ENCODE assay signal across 8 mouse cellular contexts in the genomic region with DNA sequence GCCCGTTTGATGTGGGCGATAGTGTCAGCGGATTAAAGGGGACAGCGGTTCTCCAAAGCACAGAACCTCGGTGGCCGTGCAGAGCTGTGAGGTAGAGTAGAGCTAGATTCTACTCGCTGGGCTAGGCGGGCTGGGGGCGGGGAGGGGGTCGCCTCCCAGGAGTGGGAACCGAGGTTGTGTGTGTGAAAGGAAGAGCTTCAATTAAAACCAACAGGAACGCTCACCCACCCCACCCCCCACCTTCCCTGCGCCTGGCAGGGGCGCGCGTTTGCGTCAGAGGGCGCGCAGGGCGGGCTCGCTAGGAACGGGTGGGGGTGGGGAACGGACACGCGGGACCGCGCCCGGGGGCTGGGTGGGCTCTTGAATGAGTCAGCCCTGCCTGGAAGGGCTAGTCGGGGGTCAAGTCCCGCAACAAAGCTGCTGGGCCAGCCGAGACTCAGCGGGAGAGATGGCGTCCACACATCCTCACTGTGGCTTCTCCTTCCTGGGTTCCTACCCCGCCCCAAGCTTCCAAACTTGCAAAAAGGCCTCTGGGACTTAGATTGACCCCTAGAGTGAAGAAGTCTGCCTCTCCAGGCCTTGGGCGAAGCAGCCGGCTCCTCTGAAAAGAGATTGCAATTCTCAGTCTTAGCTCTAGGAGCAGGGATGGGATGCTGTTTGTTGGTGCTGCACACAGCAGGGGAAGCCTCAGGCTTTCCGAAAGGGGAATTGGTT. TPM values are rescaled to one million over a fixed set of nuclear protein-coding genes. Genes with fewer than 3 reads are reported as not detected.
DNase-seq lines count a peak whose midpoint lies in the region; ATAC-seq and TF ChIP-seq lines count a peak whose summit lies in the region.

No protein-coding gene starts in this region.

- peak overlapping the region; percentile 37 for H3K4me3 ChIP-seq in spleen, adult 2 months (ENCODE audit: extremely low read depth, insufficient read depth, insufficient read length)
- peak overlapping the region; percentile 60 for H3K4me3 ChIP-seq in lung, embryonic 16.5 days (ENCODE audit: low read length)

- no peaks in the 10 kb centered on the region for H3K36me3 ChIP-seq in spleen, adult 2 months (ENCODE audit: control insufficient read depth, insufficient read depth, low read length)
- no peaks in the 10 kb centered on the region for H3K36me3 ChIP-seq in lung, embryonic 16.5 days (ENCODE audit: control insufficient read depth, insufficient read depth, low read length)

- TF ChIP-seq POLR2A in spleen, adult 2 months (IDR thresholded peaks at IDR 0.05; ENCODE audit: low read depth, low read length): no peak

- peak overlapping the region; percentile 57; the same call in 1 of the 2 replicates for H3K27ac ChIP-seq in spleen, adult 2 months (ENCODE audit: insufficient read depth, low read length)
- peak overlapping the region; percentile 74 for H3K27ac ChIP-seq in lung, embryonic 16.5 days (ENCODE audit: low read length)

- peak; percentile 36 for ATAC-seq in lung, embryonic 16.5 days (ENCODE audit: low read depth)

- peaks cover 23% of the 10 kb centered on the region for H3K27me3 ChIP-seq in spleen, adult 2 months (ENCODE audit: control insufficient read depth, insufficient read depth, low read length)
- H3K27me3 ChIP-seq in lung, embryonic 16.5 days (ENCODE audit: control insufficient read depth, insufficient read depth, low read depth, low read length): peaks cover 30% of the 10 kb centered on the region

- H3K4me2 ChIP-seq in lung, embryonic 16.5 days (ENCODE audit: low read depth, low read length): peak overlapping the region; percentile 82

- DNase-seq in spleen, adult 2 months (ENCODE audit: low read depth in 1 of 2, low spot score in 2 of 2): no peak
- no peak for DNase-seq in spleen, adult 12 weeks (ENCODE audit: low spot score)
- DNase-seq in cerebellum, adult 8-10 months: peak; percentile 78
- DNase-seq in heart, adult 18-20 months: peak; percentile 51 to 61
- DNase-seq in kidney, postnatal 14 days: peak; percentile 37
- DNase-seq in right cerebral cortex, postnatal 36 days (ENCODE audit: low spot score in 2 of 2): peak; percentile 69 to 80
- no peak for DNase-seq in thymus, postnatal 14 days

- 4% methylated on average over 37 of the region's 37 CpGs for WGBS in spleen, adult 2 months
- under 1% methylated on average over 34 of the region's 37 CpGs for WGBS in lung, embryonic 16.5 days

- H3K4me1 ChIP-seq in spleen, adult 2 months (ENCODE audit: control insufficient read depth, insufficient read depth, insufficient read length): no peaks in the 10 kb centered on the region
- H3K4me1 ChIP-seq in lung, embryonic 16.5 days (replicated peaks; ENCODE audit: control insufficient read depth, insufficient read depth, low read length): no peaks in the 10 kb centered on the region; the same call in 1 of the 2 replicates

- no peaks in the 10 kb centered on the region for H3K9me3 ChIP-seq in lung, embryonic 16.5 days (ENCODE audit: control insufficient read depth, low read length)

- H3K9ac ChIP-seq in lung, embryonic 16.5 days (ENCODE audit: low read length): peak overlapping the region; percentile 60

- TF ChIP-seq CTCF in spleen, adult 2 months (IDR thresholded peaks at IDR 0.05; ENCODE audit: extremely low read depth, insufficient read depth, insufficient read length, insufficient replicate concordance): no peak

RNA-seq across cellular contexts. Expression of a gene that starts 3.9 kb away (rescaled TPM):
- 4.0 and 6.0 TPM in 2 replicates for polyA plus RNA-seq in spleen, adult 2 months (2012; rRNA removed)
- 1 to 10 TPM; 2.1 to 2.6 TPM for total RNA-seq in heart, adult 18-20 months (2021)
- 3.6 and 3.7 TPM in 2 replicates for polyA plus RNA-seq in lung, embryonic 16.5 days (2015; fragmentation: Nextera tagmentation; extraction: Ambion mirVana)

Comparison
In these comparisons a context has a peak if more than half of its experiments do, and no peak if none do; other contexts are left out.
1. DNase-seq: peak in cerebellum, adult 8-10 months (single experiment), heart, adult 18-20 months (2 of 2), kidney, postnatal 14 days (single experiment) and right cerebral cortex, postnatal 36 days (2 of 2); none in spleen, adult 2 months (0 of 2), spleen, adult 12 weeks (single experiment) and thymus, postnatal 14 days (single experiment).